Mouse (Mus musculus) mesoderm, embryonic 11.5 days (tissue): ENCODE measurements around the gene Scn7a.

Source experiments
- DNase-seq: peaks from one replicate; pipeline ENCODE4 v3.0.0-alpha.2; 2012; ENCODE audit warnings: low read depth, low spot score

Scn7a gene

DNA sequence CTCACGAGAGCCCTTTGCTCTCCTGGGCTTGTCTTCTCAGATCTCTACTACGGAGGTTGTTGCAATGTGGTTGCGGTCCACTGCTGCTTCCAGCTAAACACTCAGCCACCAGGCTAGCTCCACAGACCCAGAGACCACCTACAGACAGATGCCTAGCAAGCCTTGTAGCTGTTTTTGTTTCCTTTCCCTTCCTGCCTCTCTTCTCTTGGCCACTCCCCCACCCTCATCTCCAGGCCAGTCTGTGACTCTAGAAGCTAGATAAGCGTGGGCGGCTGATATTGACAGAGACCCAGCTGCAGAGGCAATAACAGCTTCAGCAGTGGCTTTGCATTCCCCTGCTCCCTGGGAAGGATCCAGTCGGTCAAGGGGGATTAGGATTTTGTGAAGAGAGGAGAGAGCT, at the start of gene Scn7a:
TSS of gene Scn7a (minus strand) at position 150 of the 400 bp plus-strand sequence.
- DNase-seq = peak; percentile 3

DNA sequence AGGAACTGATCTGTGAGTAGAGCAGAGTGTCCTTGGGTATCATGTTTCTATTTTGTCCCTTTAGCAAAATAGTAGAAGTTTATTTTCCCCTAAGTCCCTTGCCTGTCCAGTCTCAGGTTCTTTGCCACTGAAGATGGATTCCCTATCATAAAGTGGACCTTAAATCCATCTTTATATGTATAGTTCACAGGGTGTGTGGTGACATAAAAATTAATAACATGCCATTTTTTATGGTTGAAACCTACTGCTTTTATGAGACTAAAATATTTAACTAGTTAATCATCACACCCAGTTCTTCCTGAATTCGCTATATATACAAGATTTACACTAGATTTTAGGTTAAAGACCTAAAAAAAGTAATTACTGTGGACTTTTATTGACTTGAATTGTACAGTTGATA, 43.0 kb upstream of the Scn7a start:
- DNase-seq = no peak

DNA sequence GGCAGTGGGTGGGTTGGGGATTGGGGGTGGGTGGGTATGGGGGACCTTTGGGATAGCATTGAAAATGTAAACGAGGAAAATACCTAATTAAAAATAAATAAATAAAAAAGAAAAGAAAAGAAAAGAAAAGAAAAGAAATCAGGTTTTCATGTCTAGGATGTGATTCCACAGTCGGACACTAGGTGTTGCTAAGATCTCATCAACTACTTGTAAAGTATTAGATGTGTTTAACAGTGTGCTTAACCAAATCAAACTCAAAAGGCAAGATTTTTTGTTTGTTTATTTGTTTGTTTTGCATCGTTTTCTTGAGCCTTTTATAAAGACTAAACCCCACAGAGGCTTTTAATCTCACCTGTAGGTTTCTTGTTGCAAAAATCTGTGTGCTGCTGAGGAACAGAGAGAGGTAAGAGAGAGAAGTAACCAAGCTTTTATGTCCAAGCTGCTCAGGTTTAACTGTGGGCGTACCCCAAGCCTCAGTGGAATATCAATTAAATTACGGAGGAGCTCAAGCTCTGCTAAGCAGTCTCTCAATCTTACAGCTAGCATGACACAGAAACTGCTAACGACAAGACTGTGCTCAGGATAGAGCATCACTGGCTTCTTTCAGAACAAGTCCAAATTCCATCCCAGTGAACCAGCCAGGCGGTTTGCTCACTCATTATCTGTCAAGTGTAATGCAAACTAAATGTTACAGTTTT, 35.3 kb upstream of the Scn7a start:
- DNase-seq = no peak

DNA sequence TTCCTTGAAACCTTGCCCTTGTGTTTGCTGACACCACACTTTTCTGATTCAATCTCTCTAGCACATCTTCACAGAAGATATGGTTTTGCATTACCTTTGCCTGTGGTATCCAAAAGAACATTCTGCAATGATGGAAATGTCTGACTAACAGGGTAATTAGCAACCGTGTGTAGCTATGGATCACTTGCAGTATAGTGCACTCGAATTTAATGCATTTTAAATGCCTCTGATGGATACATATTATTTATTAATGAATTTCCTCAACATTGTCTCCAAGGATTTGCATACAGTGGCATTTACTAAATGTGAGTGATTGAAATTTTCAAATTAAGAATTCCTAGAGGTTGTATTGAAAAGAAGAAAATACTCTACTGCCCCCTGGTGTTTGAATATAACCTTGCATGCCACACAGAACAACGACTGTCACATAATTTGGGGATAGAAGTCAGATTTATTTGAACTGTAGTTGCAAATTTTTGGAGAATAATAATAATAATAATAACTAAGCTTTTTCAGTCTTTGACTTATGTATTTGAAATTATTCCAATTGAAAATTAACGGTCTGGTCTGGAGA, 15.0 kb upstream of the Scn7a start:
- peak; percentile 38 for DNase-seq

DNA sequence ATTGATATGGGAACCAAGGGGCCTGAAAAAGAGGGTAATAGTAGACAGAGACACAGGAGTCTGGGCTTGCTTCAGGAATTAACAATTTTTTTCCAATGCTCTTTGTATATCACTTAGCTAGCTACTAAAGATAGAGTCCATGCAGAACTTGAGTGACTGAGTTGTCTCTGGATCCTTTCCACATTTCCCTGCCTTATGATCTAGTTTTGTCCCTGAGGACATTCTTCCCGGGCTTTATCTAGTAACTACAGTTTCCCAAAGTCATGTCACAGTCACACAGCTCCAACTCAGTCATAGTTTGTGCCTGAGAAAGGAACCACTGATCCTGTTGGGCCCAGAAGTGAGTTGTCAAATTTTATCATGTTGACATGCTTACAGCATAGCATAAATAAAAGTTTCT, 12.8 kb upstream of the Scn7a start:
- no peak for DNase-seq

DNA sequence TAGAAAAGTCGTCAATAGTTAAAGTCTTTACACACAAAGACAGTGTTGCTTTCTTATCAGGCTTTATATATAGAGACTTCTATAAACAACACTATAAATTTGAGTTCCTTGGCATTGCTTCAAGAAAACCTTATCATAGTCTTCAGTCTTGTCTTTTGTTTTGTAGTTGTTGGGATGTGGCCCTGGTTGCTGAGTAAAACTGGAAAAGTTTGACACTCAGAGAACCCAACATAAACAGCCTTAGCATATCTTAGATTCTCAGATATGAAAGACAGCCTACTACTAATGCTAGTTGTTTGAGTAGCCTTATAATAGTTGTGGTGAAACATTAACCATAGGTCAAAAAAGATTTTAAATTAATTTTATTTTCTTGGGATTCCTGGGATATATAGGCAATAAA, 6.9 kb upstream of the Scn7a start:
- no peak for DNase-seq

DNA sequence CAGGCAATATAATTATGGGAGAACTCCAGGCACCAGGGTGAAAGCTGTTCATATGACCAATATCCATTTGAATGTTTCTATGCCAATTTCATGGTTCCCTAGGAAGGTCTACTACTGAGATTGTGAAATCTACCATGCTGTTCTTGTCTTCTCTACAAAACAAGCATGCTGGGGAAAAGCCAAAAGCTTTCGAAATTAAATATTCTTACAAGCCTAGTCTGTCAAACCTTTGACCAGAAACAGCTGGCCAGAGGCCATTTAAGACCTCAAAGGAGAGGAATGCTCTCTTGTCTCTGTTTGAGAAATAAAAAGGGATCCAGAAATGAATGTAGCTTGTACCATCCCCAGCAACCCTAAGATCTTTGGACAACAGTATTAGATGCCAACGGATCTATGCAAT, 3.8 kb downstream of the Scn7a start:
- DNase-seq = no peak

DNA sequence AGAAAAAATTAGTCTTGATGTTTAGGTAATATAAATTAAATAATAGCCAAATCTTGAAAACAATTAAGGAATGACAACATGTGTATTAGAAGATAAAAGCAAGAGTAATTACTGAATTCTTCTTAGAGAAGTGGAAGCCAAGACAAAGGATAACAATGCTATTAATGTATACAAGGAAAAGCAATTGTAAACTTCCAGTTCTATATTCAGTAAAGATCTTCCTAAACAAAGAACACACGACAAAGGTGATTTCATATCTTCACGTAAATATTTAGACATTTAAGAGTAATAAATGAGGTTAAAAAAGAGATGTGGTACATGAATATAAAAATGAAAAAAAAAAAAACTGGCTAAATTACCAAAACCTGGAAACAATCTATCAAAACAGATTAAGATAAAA, 16.7 kb downstream of the Scn7a start:
- no peak for DNase-seq

DNA sequence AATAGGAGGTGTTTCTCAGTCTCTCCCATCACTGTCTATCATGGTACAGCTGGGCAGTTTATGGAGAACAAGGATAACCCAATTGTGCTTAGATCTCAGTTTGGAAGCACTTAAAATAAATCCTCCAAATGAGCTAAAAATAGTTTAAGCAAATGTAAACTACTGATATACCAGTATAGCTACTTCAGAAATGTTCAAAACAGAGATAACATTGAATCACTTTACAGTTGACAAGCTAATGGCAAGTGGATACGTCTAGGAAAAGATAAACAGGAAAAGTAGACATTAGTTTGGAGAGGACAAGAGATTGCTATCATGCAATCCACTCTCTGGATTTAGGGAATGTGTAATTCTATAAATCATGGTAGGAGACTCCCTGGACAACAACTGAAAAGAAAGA, 19.5 kb downstream of the Scn7a start:
- peak; percentile 1 for DNase-seq

DNA sequence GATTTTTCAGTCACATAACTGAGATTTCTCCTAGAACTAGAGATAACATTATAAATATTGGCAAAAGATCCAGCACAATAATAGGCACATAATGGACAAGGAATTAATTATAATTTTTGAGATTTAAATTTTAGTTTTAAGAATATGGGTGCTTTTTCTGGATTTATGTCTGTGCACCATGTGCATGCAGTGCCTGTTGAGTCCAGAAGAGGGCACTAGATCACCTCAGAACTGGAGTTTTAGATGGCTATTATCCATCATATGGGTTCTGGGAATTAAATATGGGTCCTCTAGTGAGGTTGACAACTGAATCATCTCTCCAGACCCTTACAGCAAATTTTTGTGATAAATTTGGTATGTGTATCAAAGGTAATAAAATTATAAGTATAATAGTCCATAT, 21.8 kb downstream of the Scn7a start:
- no peak for DNase-seq

DNA sequence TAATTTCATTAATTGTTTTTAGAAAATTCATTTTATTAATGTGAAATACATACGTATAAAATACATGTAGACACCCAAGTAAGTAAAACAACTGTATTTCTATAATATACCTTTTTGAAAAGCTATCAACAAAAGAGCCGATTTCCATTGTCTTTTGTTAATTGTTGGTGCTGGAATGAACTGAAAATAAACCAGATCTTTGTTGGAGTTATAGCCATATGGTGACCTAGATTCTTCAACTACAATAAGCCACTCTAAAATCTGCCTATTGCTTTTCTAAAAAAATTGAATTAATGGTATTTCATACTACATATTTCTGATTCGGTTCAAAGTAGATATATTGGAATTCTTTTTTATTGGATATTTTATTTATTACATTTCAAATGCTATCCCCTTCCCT, 56.7 kb downstream of the Scn7a start:
- no peak for DNase-seq

DNA sequence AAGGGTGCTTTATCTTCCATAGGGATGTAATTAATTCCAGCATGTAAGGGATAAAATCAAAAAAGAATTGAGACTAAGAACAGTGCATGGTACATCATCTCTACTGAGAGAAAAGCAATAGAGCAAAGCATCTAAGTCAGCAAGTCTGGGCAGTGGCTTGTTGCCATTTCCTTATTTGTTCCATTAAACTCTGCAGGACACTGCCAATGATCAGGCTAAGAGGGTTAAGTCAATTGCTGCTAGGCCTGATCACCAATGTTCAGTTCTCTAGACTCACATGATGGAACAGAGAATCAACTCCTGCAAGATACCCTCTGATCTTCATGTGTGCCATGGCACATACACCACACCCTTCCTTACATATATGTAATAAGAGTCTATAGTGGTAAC, 57.1 kb downstream of the Scn7a start:
- no peak for DNase-seq

DNA sequence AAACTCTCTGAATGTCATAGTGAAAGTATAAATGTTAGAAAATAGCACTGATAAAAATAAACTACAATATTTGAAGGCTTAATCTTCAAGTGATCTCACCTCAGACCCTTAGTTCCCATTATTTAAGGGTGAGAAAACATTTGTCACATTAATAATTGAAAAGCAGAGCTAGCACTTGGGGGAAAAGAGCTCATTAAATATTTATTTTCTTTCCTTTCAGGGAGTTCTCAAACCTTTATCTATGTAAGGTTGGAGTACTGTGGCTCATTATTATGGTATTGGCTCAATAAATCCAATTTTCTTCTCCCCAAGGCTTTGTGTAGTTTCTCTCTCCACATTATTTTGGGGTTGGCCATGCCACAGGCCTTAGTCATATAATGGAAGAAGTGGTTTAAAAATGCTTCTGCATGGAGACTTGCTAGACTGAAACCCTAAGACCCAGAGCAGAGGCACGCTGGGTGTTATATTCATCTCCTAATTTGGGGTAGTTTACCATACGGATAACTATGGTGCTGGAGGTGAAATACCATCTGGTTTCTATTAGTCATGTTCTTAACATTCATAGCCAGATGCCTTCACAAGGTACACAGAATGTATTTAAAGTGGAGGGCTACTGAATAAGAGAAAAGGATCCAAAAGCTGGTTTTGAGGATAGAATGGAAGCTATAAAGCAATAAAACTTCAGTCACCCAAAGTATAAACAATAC, 57.7 kb downstream of the Scn7a start:
- DNase-seq = no peak

DNA sequence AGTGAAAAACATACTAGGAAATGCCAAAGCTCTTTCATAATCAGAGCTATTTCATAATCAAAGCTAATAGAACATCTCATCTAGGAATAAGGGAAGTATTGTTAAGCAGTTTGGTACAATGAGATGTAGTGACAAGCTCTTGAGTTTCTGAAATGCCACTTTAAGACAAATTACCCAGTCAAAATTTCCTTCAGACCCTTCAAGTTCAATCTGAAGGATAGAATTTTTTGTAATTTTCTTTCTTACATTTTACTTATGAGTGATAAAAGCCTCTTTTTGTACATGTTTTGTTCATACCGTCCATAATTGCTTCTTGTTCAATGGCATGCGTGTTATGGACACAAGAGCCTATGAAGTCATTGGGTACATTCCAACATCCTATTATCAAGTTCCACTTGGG, 72.6 kb downstream of the Scn7a start:
- no peak for DNase-seq

DNA sequence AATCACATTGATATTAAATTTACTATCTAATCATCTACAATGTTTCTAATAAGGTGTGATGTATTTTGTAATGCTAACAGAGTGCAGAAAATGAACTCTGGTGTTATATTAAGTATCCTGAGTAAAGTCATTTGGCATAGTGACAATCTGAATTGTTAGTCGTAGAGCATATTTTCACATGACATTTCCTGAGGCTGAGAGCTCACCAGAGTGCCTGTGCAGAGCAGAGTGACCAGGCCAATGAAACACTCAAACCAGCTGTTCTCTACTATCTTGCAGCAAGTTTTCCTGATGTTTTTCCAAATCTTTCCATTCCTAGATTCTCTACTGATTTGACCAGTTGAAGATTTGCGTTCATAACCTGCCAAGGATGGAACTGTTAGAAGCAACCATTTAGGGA, 92.4 kb downstream of the Scn7a start:
- DNase-seq = no peak

DNA sequence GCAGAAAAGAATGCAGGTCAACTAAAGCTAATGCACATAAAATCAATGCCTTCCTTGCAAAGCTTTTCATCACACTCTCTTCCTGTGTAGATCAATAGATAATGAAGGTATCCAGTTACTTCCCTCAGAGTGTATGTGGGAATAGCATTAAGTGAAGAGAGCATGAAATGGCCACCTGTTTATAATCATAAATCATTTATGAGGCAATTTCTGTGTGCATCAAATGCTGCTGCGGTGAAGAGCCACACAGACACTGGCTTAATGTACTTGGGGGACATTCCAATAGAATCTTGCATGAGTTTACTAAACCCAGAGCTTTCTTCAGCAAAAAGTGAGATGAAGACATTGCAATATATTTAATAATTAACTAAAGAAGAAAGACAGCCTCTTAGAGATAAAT, 122.7 kb downstream of the Scn7a start:
- DNase-seq = peak; percentile 11

DNA sequence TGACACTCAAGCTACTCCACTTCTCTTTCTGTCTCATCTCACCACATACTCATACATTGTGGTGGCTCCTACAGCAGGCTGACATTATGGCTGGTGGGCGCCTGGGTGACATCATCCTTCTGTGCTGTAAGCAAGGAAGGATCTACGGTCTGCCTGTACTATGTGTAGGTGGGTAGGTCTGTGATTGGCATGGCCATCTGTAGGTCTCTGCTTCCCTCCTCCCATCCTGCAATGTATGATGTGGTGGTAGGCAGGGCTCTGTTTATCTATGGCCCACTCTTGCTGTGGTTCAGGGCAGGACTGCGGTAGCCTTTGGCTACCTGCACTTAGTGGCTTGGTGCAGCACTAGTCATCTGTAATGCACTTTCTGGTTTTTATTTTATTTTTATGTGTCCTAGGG, 128.3 kb downstream of the Scn7a start:
- no peak for DNase-seq

DNA sequence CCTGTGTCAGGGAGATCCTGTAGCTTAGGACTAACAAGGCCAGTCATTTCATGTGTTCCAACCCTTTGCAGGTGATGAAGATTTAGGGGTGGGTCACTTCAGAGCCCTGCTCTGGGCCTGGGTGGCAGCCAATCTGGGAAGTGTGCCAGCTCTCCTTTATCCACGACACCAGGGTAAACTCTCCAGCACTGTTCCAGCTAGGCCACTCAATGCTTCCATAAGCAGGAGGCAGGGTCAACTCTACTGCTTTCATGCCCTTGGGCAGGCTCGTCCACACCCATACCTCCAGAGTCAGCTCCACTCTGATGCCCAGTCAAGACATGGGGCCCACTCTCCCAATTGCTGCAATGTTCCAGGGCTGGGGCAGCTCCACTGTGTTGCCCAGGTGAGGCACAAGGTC, 129.3 kb downstream of the Scn7a start:
- DNase-seq = no peak

DNA sequence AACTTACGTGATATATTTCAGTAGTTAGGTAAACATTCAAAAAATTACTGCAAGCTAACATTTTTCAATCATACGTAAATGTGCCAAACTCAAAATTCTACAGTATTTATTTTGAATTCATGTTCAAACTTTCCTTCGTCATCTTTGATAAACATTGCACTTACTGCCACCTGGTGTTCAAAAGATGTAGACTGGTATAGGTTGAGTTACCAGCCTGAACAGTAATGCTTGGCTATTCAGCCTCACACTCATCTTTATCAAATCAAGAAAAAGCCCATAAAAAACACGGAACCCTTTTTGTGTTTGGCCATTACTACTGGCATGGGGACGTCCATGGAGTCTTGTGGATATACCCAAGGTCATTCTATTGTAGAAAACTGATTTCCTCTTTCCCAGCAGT, 140.3 kb downstream of the Scn7a start:
- peak; percentile 27 for DNase-seq

DNA sequence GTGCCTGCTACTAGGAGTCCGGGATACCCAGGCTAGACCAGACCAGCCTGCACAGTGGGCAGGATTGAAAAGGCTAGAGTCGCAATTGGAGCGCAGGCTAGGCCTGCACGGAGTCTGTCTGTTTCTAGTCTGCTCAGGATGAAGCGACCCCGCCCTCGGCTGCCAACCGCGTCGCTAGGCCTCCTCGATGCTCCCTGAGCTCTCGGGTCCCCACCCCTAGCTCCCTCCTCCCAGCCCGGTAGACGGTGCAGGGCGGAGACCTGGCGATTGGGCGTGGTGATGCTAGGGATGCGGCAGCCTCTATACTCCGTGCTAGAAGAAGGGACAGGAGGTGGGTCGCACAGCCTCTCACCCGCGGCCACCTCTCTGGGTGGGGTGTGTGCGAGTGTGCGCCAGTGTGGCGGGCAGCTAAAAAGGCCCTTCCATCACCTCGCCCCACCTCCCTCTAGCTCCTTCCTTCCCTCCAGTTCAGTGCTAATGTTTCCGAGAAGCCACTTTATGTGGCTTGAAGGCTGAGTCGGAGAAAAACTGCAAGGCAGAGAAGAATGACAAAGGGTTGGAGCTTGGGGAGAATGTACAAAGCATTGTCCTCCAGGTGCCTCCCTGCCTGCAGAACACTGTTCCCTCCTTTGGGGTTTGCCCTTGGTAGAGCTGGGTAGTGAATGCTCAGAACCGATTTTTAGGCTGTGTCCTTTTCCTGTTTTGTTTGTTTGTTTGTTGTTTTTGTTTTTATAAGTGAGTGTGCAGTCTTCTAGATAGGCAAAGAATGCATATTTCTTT, 149.9 kb downstream of the Scn7a start, which contains the start of gene Scn9a:
TSS of gene Scn9a (minus strand) at position 383 of the 780 bp plus-strand sequence.
- DNase-seq = peak; percentile 51

DNA sequence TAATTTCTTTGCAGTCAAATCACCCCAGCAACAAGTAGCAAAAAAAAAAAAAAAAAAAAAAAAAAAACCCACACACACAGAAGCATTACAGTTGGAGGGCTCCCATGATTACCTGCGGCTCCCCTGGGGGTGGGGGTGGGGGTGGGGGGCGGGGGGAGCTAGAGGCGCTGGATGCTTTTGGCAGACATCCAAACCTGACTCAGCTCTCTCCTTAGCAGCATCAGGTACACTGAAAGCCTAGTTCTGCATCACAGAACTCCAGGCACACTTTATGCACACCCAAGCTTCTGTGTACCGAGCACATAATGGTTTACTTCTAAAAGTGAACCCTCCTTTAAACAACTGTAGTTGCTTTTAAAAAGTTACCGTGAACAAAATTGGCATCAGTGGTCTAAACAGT, 152.0 kb downstream of the Scn7a start:
- DNase-seq = peak; percentile 30
